Mouse (Mus musculus): ENCODE results near the gene Eif2d.
A peak's percentile ranks its signal among the peaks of the same experiment; 100 is the strongest.
"Not testable (repeated sequence)": the region's sequence is repeated elsewhere in the genome, so short reads cannot be mapped to it uniquely, and the experiment has no call there.

Gene Eif2d

GRCm38 (mm10) chr1:131139102-131140095 lies 13.6 kb upstream of the Eif2d start:
- DNase-seq: no peak

GRCm38 (mm10) chr1:131141449-131141848 lies 11.5 kb upstream of the Eif2d start:
- no peak for DNase-seq

GRCm38 (mm10) chr1:131142472-131142871 lies 10.5 kb upstream of the Eif2d start:
- DNase-seq: no peak

- DNase-seq: not testable (repeated sequence)
Measured at GRCm38 (mm10) chr1:131145222-131145621, 7.8 kb upstream of the Eif2d start.

GRCm38 (mm10) chr1:131146181-131146614 lies 6.8 kb upstream of the Eif2d start:
- DNase-seq: no peak

- no peak for DNase-seq
Measured at GRCm38 (mm10) chr1:131149496-131149895, 3.5 kb upstream of the Eif2d start.

GRCm38 (mm10) chr1:131155456-131155855 lies 2.5 kb downstream of the Eif2d start:
- no peak for DNase-seq

- DNase-seq: not testable (repeated sequence)
Measured at GRCm38 (mm10) chr1:131159573-131160327, 6.8 kb downstream of the Eif2d start.

- no peak for DNase-seq
Measured at GRCm38 (mm10) chr1:131161091-131161490, 8.1 kb downstream of the Eif2d start.

GRCm38 (mm10) chr1:131164427-131164826 lies 11.4 kb downstream of the Eif2d start:
- no peak for DNase-seq

- DNase-seq: no peak
Measured at GRCm38 (mm10) chr1:131167612-131168011, 14.6 kb downstream of the Eif2d start.

GRCm38 (mm10) chr1:131173001-131173400 lies 20.0 kb downstream of the Eif2d start:
- peak; percentile 44 for DNase-seq

GRCm38 (mm10) chr1:131173809-131174208 lies 20.8 kb downstream of the Eif2d start:
- no peak for DNase-seq

- no peak for DNase-seq
Measured at GRCm38 (mm10) chr1:131174299-131174861, 21.4 kb downstream of the Eif2d start.

- no peak for DNase-seq
Measured at GRCm38 (mm10) chr1:131175189-131175588, 22.2 kb downstream of the Eif2d start.

- DNase-seq: no peak
Measured at GRCm38 (mm10) chr1:131175819-131176218, 22.8 kb downstream of the Eif2d start.

GRCm38 (mm10) chr1:131177249-131177648 lies 24.3 kb downstream of the Eif2d start:
- no peak for DNase-seq

GRCm38 (mm10) chr1:131178083-131178482 lies 25.1 kb downstream of the Eif2d start:
- no peak for DNase-seq

GRCm38 (mm10) chr1:131180386-131180785 lies 27.4 kb downstream of the Eif2d start:
- DNase-seq: no peak

GRCm38 (mm10) chr1:131181642-131182527 lies 28.9 kb downstream of the Eif2d start:
- DNase-seq: peak; percentile 72

- DNase-seq: no peak
Measured at GRCm38 (mm10) chr1:131183201-131183600, 30.2 kb downstream of the Eif2d start.

All from kidney, adult 11 months (tissue).